Mouse (Mus musculus) kidney, adult 2 months (tissue): ENCODE results near the gene Dcun1d1. TPM values are rescaled to one million over a fixed set of nuclear protein-coding genes. Genes with fewer than 3 reads are reported as not detected.
A peak's percentile ranks its signal among the peaks of the same experiment; 100 is the strongest.

Source experiments
- DNase-seq: peaks from one replicate; pipeline ENCODE4 v3.0.0; 2021
- H3K27ac ChIP-seq: fragments of 200-500 bp; 2 replicates; pipeline ENCODE4 v1.5.1; 2012; ENCODE audit warnings: low read depth, low read length, control low read depth, inconsistent platforms; ENCODE audit not compliant: insufficient read depth
- H3K27me3 ChIP-seq: fragments of 200-500 bp; replicated peaks from 2 replicates; pipeline ENCODE4 v1.6.1; 2012; ENCODE audit warnings: mild to moderate bottlenecking, moderate library complexity, low read length, inconsistent platforms; ENCODE audit not compliant: control insufficient read depth, insufficient read depth
- H3K36me3 ChIP-seq: fragments of 200-500 bp; 2 replicates; pipeline ENCODE4 v1.6.1; 2012; ENCODE audit warnings: mild to moderate bottlenecking, moderate library complexity, low read length, inconsistent platforms; ENCODE audit not compliant: control insufficient read depth, insufficient read depth
- H3K4me1 ChIP-seq: fragments of 200-500 bp; 2 replicates; pipeline ENCODE4 v1.6.1; 2011; ENCODE audit warnings: low read length; ENCODE audit not compliant: control insufficient read depth, insufficient read depth
- H3K4me3 ChIP-seq: fragments of 200-500 bp; 2 replicates; pipeline ENCODE4 v1.5.1; 2011; ENCODE audit warnings: mild to moderate bottlenecking, low read depth, low read length, control low read depth; ENCODE audit not compliant: insufficient read depth
- CTCF ChIP-seq: fragments of 200-500 bp; conservative IDR thresholded peaks from 2 replicates; pipeline ENCODE4 v1.5.1; 2011; ENCODE audit warnings: low read depth, mild to moderate bottlenecking, control low read depth, low read length, moderate library complexity, mixed read lengths; ENCODE audit not compliant: insufficient read depth, insufficient read length
- POLR2A ChIP-seq: fragments of 200-500 bp; IDR thresholded peaks from one replicate; pipeline ENCODE4 v1.6.1; 2011; ENCODE audit warnings: low read depth, low read length, control low read depth
- WGBS: fragments of 180-500 bp; shearing (Covaris S2); methylation state at CpG from one replicate; pipeline ENCODE4 v1.1.7; 2018; 5-methylcytosine and 5-hydroxymethylcytosine counted together
- polyA plus RNA-seq: library from polyadenylated mRNA; depleted of rRNA; stranded (reverse); fragments of >200 nt; gene quantifications from 2 replicates; pipeline ENCODE4 v1.2.3, GENCODE M21; 2012

The Dcun1d1 gene
- polyA plus RNA-seq, 1 experiment: 11.9 TPM

DNA sequence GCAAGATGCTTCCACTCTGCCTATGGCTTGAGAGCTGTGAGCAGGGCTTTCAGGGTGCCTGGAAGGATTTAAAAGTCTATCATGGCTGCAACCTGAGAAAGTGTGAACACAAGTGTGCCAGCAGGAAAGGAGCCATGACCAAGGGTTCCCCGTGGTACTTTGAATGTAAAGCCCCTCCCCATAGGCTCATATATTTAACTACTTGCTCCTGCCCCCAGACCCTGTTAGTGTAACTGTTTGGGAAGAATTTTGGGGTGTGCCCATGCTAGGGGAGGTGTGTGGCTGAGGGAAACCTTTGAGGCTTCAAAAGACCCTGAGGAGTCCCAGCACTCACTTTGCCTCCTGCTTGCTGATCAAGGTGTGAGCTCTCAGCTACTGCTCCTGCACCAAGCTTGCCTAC is 15.9 kb upstream of the Dcun1d1 start:
- no peaks in the 10 kb centered on the region for H3K36me3 ChIP-seq
- H3K4me1 ChIP-seq: no peaks in the 10 kb centered on the region
- TF ChIP-seq CTCF (no peak), POLR2A (no peak)
- no peaks in the 10 kb centered on the region for H3K27me3 ChIP-seq
- no peak overlapping the region for H3K27ac ChIP-seq
- H3K4me3 ChIP-seq: no peak overlapping the region
- WGBS: 21% methylated on average over 1 of the region's 1 CpGs
- no peak for DNase-seq

GRCm38 (mm10) chr3:35948197-35948596 is 11.0 kb upstream of the Dcun1d1 start:
- no peaks in the 10 kb centered on the region for H3K27me3 ChIP-seq
- 90% methylated on average over 7 of the region's 7 CpGs for WGBS
- H3K27ac ChIP-seq: no peak overlapping the region
- H3K36me3 ChIP-seq: no peaks in the 10 kb centered on the region
- no peak for DNase-seq
- TF ChIP-seq CTCF: no peak
- no peak for TF ChIP-seq POLR2A
- no peaks in the 10 kb centered on the region for H3K4me1 ChIP-seq
- no peak overlapping the region for H3K4me3 ChIP-seq

DNA sequence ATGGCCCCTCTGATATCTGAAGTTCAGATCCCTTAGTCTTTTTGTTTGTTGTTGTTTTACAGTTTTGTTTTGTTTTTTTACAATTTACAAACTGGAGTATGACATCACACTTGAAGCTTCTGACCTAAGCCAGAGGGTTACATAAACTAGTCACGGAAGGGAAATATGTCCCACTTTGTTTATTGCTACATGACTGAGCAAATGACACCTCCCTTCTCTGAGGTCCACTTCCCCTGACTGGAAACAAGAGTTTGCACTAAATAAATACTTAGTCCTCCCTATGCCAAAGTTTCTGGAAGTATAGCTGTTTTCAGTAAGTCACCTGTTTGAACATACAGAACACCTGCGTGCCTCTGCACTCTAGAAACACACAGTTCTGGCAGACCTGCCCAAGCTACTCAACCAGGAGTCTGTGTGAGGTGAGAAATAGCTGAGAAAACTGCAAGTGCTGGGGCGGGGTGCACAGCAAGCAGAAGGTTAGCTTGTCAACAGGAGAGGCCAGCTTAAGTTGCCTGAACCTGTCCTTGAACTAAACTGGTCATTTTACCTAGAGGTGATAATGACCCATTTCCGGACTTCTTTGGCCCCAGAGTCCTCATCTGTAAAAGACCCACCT is 3.4 kb upstream of the Dcun1d1 start:
- H3K27me3 ChIP-seq: no peaks in the 10 kb centered on the region
- no peak for DNase-seq
- 77% methylated on average over 4 of the region's 4 CpGs for WGBS
- H3K27ac ChIP-seq: no peak overlapping the region; the same call in 1 of the 2 replicates
- H3K4me1 ChIP-seq: no peaks in the 10 kb centered on the region
- TF ChIP-seq CTCF (no peak), POLR2A (no peak)
- H3K36me3 ChIP-seq: no peaks in the 10 kb centered on the region
- no peak overlapping the region for H3K4me3 ChIP-seq

- no peaks in the 10 kb centered on the region for H3K36me3 ChIP-seq
- DNase-seq: no peak
- 49% methylated on average over 2 of the region's 2 CpGs for WGBS
- TF ChIP-seq POLR2A (no peak), CTCF (no peak)
- H3K27ac ChIP-seq: no peak overlapping the region
- H3K27me3 ChIP-seq: no peaks in the 10 kb centered on the region
- H3K4me1 ChIP-seq: no peaks in the 10 kb centered on the region
- H3K4me3 ChIP-seq: no peak overlapping the region
Measured at GRCm38 (mm10) chr3:35940047-35940446, 2.8 kb upstream of the Dcun1d1 start.

GRCm38 (mm10) chr3:35933405-35933777 is 3.9 kb downstream of the Dcun1d1 start:
- TF ChIP-seq CTCF: no peak
- no peak for TF ChIP-seq POLR2A
- H3K4me1 ChIP-seq: peaks cover 8% of the 10 kb centered on the region
- H3K36me3 ChIP-seq: no peaks in the 10 kb centered on the region
- H3K27me3 ChIP-seq: no peaks in the 10 kb centered on the region
- no peak for DNase-seq
- peak overlapping the region; percentile 61 for H3K27ac ChIP-seq
- WGBS: under 1% methylated on average over 14 of the region's 14 CpGs
- H3K4me3 ChIP-seq: peak overlapping the region; percentile 85

GRCm38 (mm10) chr3:35932735-35933404 is 4.4 kb downstream of the Dcun1d1 start:
- DNase-seq: peak; percentile 88
- under 1% methylated on average over 65 of the region's 73 CpGs for WGBS
- H3K4me1 ChIP-seq: peaks cover 8% of the 10 kb centered on the region
- peak overlapping the region; percentile 85 for H3K4me3 ChIP-seq
- H3K27ac ChIP-seq: peak overlapping the region; percentile 97
- H3K36me3 ChIP-seq: no peaks in the 10 kb centered on the region
- TF ChIP-seq POLR2A: no peak
- no peak for TF ChIP-seq CTCF
- H3K27me3 ChIP-seq: no peaks in the 10 kb centered on the region

DNA sequence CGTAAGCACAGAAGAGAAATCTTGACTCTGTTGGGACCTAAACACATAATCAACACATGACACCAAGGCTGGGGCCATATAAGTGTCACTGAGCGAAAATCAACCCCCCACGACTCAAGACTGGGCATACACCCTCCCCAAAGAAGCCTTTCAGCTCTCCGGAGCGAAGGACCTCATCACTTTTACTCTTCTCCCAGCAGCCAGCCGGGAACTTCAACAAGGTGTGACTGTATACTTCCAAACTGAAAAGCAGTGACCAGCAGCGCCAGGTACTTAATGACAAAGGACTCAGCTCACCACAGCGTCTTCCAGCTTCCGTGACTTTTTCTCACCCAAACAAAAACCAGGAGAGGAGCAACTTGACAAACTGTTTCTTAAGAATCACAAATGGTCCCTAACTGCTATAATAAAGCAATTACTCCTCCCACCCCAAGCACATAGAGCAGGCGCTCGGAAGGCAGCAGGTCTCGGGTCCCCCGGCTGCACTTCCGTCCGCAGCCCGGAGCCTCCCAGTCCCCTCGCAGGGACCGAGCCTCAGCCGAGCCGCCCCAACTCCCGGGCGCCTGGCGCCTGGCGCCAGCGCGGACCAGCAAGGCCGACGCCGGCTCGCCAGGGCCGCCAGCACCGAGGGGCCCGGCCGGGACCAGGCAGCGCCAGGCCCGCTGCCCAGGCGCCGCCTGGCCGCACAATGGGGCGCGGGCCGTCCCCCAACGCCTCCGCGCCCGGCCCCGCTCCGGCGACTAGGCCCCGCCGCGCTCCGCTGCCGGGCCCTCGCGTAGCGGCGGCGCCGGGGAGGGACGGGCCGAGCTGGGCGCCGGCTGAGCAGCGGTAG is 5.1 kb downstream of the Dcun1d1 start:
- TF ChIP-seq POLR2A (no peak), CTCF (no peak)
- Histone ChIP-seq H3K36me3 (no peaks in the 10 kb centered on the region), H3K4me1 (peaks cover 8% of the 10 kb centered on the region), H3K27ac (peak overlapping the region; percentile 97), H3K27me3 (no peaks in the 10 kb centered on the region), H3K4me3 (peak overlapping the region; percentile 85)
- 4% methylated on average over 62 of the region's 65 CpGs for WGBS
- DNase-seq: peak; percentile 62
